Mouse (Mus musculus) heart, embryonic 14.5 days (tissue): Measurements from ENCODE around the gene 2610021A01Rik. TPM values are rescaled to one million over a fixed set of nuclear protein-coding genes. Genes with fewer than 3 reads are reported as not detected.

Experiments
- polyA plus RNA-seq: library from polyadenylated mRNA; unstranded; fragments of >200 nt; fragmentation: Nextera tagmentation; extraction: Ambion mirVana; gene quantifications from 2 replicates; pipeline ENCODE4 v1.2.1, GENCODE M21; 2014

2610021A01Rik gene
- polyA plus RNA-seq, 1 experiment from 2014 or later, result 7.6 TPM

Other genes with a start within 250 kb of the 2610021A01Rik start
- gene AI987944, start 205.9 kb upstream of the 2610021A01Rik start, polyA plus RNA-seq, result 10.5 and 11.9 TPM in 2 replicates
- gene Vmn2r57, start 150.5 kb upstream of the 2610021A01Rik start, polyA plus RNA-seq, result 0.12 and 0.19 TPM in 2 replicates
- gene Gm20449, start 99.8 kb upstream of the 2610021A01Rik start, polyA plus RNA-seq, result 0.05 and 0.20 TPM in 2 replicates
- gene AW146154, start 99.3 kb upstream of the 2610021A01Rik start, polyA plus RNA-seq, result 6.3 and 7.1 TPM in 2 replicates
- gene Gm6871, start 25.6 kb upstream of the 2610021A01Rik start, polyA plus RNA-seq, result 0.13 TPM in 1 of 2 replicates, not detected in the other
- 6.8 and 7.7 TPM in 2 replicates for gene Zfp788, start 34.0 kb downstream of the 2610021A01Rik start, polyA plus RNA-seq